Mouse (Mus musculus) kidney, postnatal 10 days (tissue): Measurements from ENCODE around the gene Ndc1.
"Not testable (repeated sequence)": the region's sequence is repeated elsewhere in the genome, so short reads cannot be mapped to it uniquely, and the experiment has no call there.

Source experiments
- DNase-seq: peaks from one replicate; pipeline ENCODE4 v3.0.0; 2021; ENCODE audit warnings: mixed read lengths

Ndc1 gene

DNA sequence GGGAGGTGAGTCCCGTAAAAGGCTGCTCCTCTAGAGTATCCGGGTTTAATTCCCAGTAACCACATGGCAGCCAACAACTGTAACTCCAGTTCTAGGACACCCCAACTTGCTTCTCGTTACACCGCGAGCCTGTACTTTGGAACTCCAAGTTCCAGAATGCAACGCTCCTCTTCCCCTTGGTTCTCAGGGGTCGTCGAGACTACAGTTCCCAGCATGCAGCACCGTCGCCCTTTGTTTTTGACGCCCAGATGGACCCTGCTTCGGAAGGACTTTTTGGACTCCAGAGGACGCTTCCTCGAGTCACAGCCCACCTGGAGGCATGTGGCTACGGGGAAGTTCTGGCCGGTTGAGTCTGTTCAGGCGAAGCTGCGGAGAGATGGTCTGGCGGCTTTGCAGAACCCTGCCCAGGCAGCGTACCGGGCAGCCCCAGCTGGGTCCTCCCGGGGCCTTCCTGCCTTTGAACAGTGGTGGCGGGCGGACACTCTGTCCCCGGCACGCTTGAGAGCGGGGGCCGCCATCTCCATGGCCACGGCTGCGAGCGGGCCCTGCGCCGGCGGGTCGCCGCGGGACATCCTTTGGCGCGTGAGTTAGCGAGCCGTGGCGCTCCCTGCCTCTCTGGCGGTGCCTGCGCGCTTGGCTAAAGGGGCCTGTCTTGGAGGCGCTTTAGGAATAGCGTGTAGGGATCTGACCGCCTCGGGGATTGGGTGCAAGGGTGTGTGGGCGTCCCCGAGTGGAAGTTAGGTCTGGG lies at the start of gene Ndc1:
Gene Ndc1 (plus strand): TSS at position 218 of the 748 bp plus-strand sequence.
- peak; percentile 89 for DNase-seq

DNA sequence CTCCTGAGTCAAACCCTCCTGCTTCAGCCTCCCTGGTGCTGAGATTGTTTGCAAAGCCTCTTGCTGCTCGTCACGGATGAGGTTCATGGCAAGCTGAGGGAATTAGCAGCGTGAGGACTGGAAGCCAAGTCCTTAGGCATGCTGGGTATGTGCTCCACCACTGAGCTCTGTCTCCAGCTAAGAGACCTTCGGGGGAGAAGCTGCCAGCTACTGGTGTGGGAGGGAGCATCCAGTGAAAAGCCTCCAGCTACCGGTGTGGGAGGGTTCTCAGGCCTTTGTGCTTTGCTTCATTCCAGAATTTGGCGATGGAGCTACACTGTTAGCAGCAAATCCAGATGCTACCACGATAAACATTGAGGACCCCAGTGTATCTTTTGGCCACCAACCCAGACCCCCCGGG lies 48.9 kb upstream of the Ndc1 start:
- DNase-seq = no peak

DNA sequence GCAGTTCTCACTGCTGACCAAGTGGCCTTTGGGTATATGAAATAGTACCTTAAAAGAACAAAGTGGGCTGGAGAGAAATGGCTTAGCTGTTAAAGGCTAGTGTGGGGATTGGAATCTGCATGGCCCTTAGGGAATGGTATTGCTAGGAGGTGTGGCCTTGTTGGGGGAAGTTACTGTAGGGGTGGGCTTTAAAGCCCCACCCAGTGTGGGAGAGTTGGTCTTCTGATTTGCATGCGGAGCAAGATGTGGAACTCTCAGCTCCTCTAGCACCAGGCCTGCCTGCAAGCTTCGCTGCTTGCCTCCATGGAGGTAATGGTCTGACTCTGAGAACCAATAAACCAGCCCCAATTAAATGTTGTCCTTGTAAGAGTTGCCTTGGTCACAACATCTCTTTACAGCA lies 46.5 kb upstream of the Ndc1 start:
- no peak for DNase-seq

DNA sequence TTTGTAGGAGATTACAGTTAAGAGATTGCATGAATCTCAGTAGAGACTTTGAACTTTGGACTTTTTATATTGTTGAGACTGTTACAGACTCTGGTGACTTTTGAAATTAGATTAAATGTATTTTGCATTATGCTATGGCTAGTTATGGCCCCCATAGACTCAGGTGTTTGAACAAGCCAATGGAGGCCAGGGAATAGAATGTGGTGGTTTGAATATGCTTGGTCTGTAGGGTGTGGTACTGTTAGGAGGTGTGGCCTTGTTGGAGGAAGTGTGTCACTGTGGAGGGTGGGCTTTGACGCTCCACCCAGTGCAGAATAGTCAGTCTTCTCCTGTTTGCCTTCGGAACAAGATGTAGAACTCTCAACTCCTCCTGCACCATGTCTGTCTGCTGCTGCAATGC lies 44.5 kb upstream of the Ndc1 start:
- no peak for DNase-seq

DNA sequence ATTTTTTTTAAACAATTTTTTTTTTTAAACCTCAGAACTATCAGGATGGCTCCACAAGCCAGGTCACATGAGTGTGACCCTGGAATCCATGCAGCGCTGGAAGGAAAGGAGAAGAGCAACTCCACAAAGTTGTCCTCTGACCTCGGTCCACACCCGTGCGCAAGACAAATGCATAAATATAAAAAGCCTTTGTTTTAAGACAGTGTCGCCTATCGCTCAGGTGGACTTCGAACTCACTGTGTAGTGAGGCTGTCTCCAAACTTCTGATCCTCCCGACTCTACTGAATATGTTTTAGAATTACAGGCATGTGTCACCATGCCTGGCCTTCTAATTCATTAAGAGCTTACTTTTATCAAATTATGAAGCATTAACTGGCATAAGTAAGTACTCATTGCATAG lies 39.1 kb upstream of the Ndc1 start:
- DNase-seq = no peak

DNA sequence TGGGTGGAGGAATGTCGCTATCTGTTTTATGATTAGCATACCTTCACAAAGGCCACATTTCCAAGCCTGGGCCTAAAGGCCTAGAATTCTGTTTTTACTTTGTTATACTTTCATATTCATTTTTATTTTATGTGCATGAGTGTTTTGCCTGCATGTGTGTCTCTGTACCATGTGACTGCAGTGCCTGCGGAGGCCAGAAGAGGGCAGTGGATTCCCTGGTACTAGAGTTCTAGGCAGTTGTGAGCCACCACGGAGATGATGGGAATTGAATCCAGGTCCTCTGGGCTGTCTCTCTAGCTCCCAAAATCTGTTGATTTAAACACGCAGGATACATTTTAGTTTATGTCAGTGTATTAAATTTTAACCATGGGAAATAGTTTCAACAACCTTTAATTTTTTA lies 34.1 kb upstream of the Ndc1 start:
- DNase-seq = no peak

DNA sequence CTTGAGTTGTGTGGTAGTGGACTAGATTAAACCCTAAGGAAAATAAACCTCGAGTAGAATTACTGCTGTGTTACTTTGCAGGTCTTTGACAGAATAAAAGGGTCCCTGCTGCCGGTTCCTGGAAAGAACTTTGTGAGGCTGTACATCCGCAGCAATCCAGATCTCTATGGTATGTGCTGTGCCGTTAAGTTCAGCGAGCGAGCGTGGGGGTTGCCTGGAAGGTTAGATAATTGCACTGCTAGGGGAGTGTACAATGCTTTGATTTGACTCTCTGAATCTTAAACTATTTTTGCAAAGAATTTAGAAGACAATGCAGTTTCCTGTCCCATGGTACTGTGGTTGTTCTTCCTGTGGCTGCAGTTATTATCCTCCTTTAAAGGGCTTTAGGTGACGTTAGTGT lies 31.2 kb upstream of the Ndc1 start:
- no peak for DNase-seq

DNA sequence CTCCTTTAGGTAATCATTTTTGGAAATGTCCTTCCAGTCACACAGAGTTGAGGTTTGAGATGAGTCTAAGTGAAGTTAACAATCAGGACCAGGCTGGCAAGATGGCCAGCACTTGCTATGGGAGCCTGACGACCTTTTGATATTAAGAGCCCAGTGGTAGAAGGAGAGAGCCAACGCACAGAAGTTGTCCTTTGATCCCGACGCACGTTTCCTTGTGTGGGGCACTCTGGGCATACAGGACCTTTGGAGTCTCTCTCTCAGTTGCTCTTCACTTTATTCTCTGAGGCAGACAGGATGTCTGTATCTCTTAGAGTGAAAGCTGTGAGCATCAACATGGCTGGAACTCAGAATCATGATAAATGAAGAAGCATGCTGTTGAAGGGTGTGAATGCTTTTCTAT lies 30.1 kb upstream of the Ndc1 start:
- DNase-seq = no peak

DNA sequence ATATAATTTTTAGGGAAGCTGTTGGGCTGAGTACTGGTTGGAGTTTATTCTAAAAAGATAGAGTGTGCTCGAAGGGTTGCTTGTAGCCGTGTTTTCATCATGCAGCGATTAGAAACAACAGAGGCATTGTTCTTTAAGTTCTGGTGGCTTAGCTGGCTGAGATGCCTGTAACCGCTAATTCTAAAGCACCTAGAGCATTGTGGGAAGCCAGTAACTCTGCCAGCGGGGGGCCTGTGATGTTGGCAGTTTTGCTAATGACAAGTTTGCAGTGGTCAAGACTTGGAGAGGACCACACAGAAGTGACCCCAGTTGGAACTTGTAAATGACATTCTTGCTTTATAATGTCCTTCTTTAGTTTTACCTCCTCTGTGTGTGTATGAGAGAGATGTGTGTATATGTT lies 26.2 kb upstream of the Ndc1 start:
- DNase-seq = no peak

DNA sequence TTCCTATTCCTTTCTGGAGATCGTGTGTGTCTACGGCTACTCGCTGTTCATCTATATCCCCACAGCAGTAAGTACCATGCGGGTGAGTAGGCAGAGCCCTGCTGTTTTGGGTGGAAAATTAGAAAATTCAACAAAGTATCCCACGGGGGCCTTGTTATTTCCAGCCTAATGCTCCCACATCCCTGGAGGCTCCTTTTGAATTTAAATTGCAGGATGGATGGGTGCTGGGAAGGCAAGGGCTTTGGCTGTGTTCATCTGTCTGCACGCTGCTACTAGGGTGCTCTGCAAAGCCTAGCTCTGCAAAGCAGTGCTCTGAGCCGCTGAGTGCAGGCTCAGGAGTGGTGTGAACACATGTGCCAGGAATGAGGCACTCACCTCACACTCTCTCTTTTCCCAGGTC lies 23.0 kb upstream of the Ndc1 start:
- no peak for DNase-seq

DNA sequence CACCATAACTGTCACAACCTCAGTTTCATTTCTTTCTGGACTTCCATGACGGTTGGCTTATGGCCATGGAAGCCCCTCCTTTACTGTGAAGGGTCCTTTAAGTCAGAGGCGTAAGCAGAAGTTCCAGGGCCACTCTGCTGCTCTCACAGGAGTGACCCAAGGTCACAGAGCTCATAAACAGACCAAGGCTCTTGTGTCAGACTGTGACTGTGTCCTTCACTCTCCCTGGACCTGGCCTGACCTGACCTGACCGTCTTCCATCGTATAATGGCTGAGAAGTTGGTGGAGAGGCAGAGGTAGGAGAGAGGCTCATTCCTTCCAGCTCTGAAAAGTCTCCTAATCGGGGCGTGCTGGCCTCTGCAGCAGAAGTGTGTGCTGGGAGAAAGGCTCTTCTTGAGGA lies 20.4 kb upstream of the Ndc1 start:
- no peak for DNase-seq

DNA sequence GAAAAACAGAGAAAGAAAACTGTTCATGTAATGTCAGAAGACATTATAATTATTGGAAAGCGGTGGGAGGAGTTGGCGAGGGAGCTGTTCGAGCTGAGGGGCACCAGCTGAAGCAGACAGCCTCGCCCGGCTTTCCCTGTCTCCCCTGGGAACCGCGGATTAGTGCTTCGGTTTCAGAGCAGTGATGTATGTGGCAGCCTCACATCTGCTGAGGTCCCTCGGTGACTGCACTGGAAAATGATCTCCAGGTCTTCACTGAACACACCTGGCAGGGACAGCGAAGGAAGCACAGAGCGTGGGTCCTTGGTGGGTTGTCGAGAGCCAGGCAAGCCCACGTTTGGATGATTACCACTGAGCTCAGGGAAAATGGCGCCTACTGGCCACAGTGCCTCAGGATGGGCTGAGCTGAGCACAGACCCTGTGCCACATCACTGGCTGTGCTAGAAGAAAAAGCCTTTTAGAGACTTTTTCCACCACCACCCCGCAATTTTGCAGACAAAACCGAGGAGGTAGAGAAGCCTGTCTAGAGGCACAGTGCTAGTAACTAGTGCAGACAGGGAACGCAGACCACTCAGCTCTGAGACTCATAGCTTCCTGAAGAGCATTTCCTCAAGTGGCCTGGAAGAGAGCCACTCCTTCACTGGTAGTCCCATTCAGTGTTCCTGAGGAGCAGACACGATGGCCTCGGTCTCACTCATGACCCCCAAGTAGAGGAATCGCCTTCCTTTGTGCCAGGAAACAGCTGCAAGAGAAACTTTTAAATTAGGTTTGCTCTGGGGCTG lies 18.9 kb upstream of the Ndc1 start:
- DNase-seq = peak; percentile 31

DNA sequence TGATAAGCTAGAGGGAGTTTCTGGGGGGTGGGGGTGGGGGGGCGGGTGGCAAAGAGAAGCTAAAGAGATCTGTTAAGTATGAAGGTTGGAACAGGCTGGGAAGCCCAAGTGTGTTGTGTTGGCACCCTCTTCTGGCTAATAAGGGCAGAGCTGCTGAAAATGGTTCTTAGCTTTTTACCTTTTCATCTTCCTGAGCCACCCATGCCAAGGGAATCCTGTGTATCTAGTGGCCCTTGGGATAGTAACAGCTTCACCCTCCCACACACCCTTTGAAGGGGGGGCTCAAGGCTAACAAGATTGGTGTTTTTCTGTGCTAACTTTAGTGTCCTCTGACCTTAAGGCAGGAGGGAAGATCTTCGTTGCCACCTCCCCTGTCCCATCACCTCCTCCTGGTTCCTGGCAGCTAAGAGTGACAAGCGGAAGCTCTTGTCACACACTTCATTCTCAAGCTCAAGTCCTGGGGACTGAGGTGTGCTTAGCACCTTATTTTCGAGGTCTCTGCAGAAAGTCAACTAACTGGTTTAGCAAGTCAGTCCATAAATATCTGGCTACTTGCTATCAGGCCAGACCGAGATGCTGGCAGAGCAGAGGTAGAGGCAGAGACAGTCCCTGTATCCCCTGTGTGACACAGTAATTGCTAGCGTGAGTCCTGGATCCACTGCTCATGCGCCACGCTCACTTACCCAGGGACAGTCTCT lies 18.1 kb upstream of the Ndc1 start:
- peak; percentile 54 for DNase-seq

DNA sequence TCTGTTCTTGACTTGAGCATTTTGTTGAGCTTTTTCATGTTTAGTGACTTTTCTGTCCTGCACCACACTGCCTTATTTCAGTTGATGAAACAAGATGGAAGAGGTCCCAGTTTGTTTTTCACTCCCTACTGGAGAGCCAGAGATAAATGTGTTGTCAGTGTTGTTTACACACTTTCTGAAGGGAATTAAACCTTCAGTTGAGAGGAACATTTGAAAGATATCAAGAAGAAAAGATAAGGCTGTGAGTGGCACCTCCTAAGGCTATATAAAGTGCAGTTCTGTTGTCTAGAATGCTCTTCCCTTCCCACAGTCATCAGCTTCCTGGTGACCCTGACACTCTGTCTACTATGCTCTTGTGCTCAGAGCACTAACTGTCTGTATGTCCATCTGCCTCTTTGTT lies 16.2 kb upstream of the Ndc1 start:
- no peak for DNase-seq

DNA sequence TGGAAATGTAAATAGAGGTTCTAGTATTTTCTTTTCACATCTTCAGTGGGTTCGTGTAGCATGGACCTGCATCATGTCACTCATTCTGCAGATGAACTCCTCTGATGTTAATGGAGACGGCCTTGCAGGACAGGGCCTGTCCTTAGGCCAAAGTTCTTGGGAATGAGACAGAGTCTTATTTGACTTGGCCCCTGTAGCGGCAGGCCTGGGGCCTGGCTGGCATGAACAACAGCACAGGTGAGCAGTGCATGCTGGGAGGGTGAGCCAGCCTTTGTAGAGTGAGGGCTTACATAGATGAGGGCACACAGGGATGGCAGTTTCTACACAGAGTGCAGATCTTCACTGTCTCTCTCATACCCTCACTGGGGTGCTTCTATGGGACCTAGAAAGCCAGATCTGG lies 14.0 kb upstream of the Ndc1 start:
- peak; percentile 19 for DNase-seq

DNA sequence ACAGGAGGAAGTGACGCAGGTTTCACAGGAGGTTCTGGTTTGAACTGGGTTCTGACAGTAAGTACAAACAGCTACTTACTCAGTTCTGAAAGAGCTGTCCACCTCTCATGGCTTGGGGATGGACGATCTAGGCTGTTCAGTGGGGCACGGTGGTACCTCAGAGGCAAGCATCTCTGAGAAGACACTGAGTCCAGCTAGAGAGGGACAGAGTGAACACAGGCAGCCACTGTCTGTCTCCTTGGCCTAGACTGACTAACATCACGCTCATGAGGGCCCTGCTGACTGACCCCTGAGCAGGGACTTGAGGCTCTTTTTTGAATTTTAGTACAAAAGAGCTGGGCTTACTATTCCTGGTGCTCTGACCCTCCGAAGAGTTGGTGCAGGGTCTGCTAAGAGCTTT lies 13.5 kb upstream of the Ndc1 start:
- DNase-seq = no peak

DNA sequence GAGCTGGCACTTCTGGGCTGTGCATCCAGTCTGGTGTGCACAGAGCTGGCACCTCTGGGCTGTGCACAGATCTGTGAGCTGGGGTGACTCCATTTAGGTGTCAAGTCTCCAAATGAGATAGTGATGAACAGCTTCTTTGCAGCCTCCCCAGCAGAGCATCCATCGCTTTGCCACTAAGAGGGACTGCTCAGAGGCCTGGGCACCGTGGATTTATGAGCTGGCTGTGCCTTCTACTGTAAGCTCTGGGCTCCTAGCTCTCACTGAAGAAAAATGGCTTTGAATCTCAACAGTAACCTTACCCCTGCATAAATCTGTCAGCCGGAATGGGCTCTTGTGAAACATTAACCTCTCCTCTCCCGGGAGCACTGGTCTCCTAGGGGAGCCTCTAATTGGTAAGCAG lies 13.0 kb upstream of the Ndc1 start:
- DNase-seq = peak; percentile 24

DNA sequence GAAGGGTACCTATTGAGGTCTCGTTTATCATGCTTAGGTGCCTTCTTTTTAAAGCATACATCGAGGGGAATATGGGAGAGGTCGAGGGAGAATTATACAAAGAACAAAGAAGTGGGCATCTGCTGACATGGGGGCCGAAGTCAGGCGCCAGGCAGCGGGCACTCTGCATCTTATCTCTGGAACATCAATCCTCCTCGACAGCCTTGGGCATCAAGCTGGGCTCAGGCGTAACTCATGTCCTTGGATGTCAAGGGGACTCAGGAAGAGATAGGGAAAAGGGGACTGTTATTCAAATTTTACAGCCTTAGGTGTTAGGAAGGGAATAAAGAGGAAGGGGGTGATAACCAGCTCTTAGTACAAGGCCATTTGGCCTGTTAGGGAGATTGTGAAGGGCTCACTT lies 10.4 kb upstream of the Ndc1 start:
- not testable (repeated sequence) for DNase-seq

DNA sequence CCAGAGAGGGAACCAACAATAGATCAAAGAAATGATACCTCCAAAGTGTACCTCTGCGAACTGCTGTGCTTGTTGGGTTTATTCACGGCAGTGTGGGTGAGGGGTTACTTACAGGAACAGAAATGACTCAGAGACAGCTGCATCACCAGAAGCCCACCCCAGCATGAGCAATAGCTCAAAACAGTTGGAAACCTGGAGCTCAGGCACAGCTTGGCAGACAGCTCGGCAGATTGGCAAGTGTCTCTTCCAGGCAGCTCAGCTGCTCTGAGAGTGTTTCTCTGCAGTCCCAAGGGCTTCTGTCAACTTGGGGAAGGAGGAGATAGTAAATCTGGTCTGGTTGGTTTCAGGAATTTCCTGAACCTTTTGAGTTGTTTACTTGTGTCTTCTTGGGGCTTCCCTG lies 9.1 kb upstream of the Ndc1 start:
- DNase-seq = no peak

DNA sequence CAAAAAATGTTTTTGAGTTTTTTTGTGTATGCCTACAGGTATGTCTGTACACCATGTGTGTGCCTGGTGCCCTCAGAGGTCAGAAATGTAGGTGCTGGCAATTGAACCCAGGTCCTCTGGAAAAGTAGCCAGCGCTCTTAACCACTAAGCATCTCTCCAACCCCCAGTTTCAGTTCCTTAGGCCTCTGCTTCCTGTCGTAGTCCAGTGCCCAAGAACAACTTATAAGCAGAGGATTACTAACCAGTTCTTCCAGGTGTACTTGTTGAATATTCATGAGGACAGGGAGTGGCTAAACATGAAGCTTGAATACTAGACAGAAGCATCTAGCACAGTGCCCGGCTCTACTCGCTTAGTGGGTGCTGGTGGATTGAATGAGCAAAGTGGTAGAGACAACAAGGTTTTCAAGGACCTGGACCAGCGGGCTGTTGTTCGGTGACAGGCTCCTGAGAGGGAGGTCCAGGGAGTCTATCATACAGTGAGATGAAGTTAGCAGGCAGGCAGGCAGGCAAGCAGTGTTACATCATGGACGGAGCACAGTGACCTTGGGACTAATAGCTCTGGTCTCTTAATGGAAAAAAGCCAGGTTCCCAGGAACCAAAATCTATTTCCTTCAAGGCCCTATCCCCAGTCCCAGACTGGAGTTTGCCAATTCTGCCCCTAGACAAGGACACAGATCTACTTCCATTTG lies 7.0 kb upstream of the Ndc1 start:
- DNase-seq = peak; percentile 9

DNA sequence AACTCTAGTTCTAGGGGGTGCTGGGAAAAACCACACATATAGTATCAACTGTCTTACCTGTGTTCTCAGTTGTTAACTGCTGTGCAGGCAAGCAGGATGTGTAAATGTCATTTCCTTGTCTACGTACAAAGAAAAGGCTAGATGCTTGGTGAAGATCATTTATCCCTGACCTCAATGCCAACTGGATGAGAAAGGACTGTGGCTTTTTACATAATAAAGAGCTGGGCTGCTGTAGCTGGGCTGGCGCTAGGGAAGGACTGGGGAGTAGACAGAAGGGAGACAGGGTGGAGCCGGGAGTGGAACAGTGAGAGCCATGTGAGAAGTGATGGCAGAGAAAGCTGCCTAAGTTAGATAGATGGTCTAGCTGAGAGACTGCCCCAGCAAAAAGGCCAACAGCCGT lies 4.8 kb upstream of the Ndc1 start:
- DNase-seq = no peak

DNA sequence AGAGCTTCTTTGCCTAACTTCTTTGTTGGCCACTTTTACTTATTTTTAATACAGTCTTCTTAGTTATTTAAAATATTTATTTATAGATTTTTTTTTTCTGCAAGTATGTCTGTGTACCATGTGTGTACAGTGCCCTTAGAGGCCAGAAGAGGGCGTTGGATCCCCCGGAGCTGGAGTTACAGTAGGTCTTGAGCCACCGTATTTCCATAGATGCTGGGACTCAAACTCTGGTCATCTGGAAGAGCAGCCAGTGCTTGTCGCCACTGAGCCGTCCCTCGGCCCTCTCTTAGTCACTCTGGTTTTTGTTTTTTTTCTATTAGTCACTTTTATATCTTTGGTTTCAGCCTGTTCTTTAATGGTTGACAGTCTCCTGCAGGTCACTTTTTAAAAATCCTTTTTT lies 4.0 kb upstream of the Ndc1 start:
- DNase-seq = no peak

DNA sequence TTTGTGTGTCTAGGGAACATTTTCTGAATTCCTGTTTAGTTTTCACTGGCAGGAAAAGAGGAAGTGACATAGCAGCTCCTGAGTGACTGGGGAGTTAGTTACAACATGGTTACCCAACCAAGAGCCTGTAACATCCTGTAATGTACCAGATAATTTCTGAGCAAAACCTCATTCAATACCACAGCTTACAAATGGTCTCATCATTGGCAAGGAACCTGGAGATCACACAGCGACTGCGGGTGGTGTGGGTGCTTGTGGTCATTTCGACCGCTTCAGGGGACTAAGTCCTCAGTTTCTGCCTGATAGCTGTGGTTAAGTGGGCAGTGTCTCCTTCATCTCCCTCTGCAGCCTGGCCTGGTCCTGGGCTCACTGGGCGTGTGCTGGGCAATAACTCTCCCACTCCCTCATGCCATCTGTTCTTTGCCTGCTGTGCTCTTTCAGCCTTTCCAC lies 3.4 kb upstream of the Ndc1 start:
- DNase-seq = no peak
